Mouse (Mus musculus) mouse embryonic stem cell (cell line): ENCODE measurements around the gene Bcam.

Experiments used
- in situ Hi-C, 2 experiments: fragments of 300-500 bp; cut with MboI; formaldehyde crosslinking; loops; 1 replicate in 1 of 2; 3 replicates in 1 of 2; pipeline ENCODE4 v1.14.3; 2019 to 2020; ENCODE audit warnings: low sequenced_read_pairs in 2 of 2, low pct_unique_long_range_greater_than_20kb in 1 of 2, mixed read lengths in 1 of 2; ENCODE audit not compliant: unreplicated experiment in 1 of 2

The Bcam gene

DNA sequence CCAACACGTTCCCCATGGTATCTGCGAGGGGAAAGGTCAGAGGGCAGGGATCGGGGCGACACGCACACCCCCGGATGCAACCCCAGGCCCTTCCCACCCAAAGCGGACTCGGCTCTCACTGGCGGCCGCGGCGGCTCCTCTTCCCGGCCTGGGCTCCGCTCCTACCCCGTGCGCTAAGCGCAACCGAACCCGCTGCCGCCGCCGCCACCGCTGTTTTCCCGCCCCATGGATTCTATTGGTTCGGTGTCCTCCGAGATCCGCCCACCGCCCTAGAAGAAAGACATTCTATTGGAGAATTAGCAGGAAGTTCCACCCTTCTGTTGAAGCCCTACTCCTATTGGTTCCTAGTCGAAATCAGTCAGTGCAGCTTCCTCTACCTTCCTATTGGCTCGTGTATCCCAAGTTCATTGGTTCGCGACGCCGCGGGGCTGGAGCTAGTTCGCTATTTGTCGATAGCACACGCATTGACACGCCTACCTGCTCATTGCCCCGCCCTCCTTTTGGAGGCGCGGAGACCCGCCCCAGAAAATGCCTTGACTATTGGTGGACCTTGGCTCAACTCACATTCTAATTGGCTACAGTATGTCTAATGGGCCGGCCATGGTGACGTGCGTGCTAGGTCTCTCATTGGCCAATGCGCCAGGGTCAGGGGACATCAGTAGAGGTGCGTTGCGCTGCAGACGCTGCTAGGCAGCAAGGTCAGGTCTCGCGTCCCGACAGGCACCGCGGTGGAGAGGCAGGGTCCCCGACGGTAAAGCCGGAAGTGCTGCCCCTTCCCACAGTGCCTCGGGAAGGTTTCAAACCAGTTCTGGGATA is 55.4 kb downstream of the Bcam start, which contains the start of gene Tomm40:
Gene Tomm40 (minus strand): TSS at position 200 of the 816 bp plus-strand sequence.
- in situ Hi-C loops: no loop called here

DNA sequence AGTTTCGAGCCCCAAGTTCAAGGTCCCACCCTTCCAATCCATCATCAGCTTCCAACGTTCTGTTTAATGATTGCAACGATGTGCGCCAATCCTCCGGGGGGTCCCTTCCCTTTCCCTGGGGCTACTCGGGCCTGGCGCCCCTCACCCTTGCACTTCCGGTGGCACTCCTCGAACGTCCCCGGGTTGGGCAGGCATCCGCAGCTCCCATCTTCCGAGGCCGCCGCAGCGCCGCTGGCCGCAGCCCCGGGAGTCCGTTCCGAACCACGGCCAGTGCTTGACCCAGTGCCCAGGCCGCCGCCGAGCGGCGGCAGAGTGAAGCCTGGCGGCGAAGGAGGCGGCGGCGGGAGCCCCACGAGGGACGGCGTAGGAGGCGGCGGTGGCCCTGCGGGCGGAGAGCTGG is 56.0 kb downstream of the Bcam start:
- in situ Hi-C loops: loop anchor here (5.0 kb wide), 1 partner anchor 48 kb away; the partner anchor contains the start of gene Clptm1 (in 2 of the 2)

DNA sequence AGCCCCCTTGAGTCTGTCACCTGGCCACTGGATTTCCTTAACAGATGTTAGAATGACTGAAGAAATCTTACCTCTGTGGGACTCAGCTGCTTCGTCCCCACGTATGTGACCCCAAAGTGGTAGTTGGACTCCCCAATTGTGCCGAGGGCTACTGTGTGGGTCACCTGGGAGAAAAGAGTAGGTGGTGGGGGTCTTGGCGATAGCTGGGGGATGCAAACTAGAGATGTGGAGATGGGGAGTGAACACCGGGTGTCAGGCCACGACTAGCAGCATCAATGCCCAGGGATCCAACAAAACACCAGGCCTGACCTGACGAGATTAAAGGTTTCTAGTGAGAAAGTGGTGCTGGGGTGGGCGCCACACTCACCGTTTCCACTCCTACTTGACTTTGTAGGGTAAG is 57.2 kb downstream of the Bcam start:
- in situ Hi-C loops: loop anchor here (5.0 kb wide), 1 partner anchor 46 kb away; the partner anchor contains the start of gene Clptm1 (in 2 of the 2)

DNA sequence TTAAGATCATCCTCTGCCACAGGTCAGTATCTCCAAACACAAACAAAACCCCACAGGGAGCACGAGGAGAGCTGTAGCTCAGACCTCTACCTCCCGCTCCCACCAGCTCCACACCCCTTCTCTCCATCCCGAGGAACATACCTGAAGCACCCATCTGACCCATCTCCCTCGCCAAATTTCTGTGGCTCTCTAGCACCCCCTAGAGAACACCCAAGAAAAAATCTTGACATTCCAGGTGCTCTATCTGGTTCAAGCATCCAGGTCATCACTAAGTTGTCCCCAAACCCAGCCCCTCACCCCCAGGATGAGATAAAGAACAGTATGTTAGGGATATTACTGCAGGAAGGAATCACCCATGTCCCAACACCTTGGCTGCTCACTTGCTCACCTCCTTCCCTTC is 57.6 kb downstream of the Bcam start:
- in situ Hi-C loops: loop anchor here (5.0 kb wide), 1 partner anchor 46 kb away; the partner anchor contains the start of gene Clptm1 (in 2 of the 2)

DNA sequence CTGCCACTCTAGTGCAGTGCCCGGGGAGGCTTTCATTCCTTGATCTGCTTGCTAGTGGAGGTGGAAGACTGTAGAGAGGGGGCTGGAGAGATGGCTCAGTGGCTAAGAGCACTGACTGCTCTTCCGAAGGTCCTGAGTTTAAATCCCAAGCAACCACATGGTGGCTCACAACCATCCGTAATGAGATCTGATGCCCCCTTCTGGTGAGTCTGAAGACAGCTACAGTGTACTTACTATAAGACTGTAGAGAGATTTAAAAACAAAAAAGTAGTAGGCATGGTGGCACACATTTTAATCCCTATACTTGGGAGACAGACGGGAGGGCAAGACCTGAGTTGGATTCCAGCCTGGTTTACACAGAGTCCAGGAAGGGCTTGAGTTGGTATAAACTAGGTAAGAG is 58.4 kb downstream of the Bcam start:
- in situ Hi-C loops: loop anchor here (5.0 kb wide), 1 partner anchor 45 kb away; the partner anchor contains the start of gene Clptm1 (in 2 of the 2)

DNA sequence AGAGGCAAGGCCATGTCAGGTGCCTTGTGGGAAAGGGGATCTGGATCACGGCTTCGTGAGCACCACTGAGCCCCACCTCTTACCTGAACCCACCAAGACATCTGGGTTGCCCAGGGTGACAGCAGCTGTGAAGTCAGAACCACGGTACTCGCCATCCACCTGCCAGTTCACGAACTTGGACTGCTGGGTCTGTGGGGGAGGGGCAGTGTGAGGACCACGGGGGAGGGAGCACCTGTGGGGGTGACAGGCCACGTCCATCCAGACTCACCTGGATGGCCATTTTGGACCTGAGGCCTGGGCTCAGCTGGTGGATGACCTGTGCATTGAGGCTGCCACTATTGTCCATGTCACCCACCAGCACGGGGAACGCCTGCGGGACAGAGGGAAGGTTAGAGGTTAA is 60.2 kb downstream of the Bcam start:
- in situ Hi-C loops: loop anchor here (5.0 kb wide), 1 partner anchor 43 kb away; the partner anchor contains the start of gene Clptm1 (in 2 of the 2)
